Mouse (Mus musculus) liver, adult (tissue): ENCODE data around the gene Nrd1.

Experiments used
- GATA4 ChIP-seq: IDR thresholded peaks from 2 replicates; pipeline ENCODE4 v1.6.1; 2014; ENCODE audit warnings: mild to moderate bottlenecking, low read length; ENCODE audit not compliant: insufficient replicate concordance

Nrd1 gene

DNA sequence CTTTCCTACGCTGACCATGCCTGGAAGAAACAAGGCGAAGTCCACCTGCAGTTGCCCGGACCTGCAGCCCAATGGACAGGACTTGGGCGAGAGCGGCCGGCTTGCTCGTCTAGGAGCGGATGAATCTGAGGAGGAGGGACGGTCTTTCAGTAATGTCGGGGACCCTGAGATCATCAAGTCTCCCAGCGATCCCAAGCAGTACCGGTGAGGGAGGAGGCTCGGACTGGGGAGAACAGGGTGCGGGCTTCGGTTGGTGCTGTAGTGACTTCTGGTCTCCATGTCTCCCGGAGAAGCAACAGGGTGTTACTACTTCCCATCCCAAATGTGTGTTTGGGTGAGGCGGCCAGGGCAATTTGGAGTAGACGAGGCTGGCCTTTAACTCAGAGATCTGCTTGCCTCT lies 506 bp downstream of the Nrd1 start:
- no peak for TF ChIP-seq GATA4

DNA sequence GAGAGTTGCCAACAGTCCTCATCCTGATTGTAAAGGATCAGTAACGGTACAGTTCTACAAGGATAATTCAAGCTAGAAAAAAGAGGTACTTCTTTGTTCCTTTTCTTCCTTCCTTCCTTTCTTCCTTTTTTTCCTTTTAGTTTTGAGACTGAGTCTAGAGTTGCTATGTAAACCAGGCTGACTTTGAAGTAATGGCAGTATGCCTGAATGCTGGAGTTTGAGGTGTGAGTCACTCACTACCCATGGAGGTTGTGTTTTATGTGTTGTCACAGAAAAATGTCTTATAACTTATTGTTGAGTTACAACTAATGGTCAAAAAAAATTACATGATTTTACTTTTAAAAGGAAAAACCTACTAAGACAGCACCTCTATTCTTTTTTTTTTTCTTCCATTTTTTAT lies 7.6 kb downstream of the Nrd1 start:
- no peak for TF ChIP-seq GATA4

- no peak for TF ChIP-seq GATA4
These were observed 13.6 kb downstream of the Nrd1 start for GRCm38 (mm10) chr4:109014091-109014490.

- no peak for TF ChIP-seq GATA4
These were observed 17.0 kb downstream of the Nrd1 start for GRCm38 (mm10) chr4:109017441-109017840.

GRCm38 (mm10) chr4:109019301-109019700 lies 18.8 kb downstream of the Nrd1 start:
- no peak for TF ChIP-seq GATA4

DNA sequence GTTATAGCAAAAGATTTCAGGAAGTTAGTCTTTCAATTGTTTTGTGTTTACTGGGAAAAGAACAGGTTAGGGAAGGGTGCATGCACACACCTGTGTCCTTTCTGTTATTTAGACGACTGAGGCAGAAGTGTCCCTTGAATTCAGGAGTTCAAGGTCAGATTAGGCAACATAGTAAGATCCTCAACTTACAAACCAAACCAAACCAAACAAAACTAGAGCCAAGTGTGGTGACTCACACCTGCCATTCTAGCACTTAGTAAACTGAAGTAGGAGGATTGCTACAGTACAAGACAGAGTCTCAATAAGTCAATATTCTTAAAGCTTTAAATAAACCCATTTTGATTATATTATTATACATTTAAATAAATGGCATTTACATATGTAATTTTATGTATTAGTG lies 21.5 kb downstream of the Nrd1 start:
- no peak for TF ChIP-seq GATA4

DNA sequence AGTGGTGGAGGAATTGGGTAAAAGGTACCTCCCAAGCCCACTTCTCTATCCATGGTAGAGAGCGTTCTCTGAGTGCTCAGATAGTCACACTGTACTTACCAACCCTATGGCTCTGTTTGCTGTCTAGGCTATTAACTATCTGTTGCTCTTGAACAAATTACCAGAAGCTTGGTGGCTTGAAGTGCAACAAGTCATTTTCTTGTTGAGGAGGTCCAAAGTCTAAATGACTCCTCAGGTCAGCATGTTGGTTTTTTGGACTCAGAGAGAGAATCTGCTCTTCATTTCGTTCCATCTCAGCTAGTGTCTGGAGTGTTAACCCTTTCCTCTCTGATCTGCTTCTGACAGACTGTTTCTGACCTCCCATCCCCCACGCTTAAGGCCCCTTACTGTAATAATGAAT lies 24.6 kb downstream of the Nrd1 start:
- no peak for TF ChIP-seq GATA4

DNA sequence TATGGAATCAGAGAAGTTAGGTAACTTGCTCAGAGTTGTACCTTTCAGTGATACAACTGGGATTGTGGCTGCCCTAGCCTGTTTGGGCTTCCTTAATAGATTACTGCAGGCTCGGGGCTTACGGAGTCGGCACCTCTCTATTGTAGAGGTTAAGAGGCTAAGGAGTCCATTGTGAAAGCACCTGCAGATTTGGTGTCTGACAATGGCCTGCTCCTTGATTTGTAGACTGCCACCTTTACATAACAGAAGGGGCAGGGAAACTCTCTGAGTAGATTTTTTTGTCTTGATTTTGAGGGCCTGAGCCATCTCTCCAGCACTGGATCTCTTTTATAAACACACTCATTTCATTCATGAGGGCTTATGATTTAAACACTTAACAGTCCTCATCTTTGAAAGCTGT lies 26.1 kb downstream of the Nrd1 start:
- no peak for TF ChIP-seq GATA4

GRCm38 (mm10) chr4:109029857-109030256 lies 29.4 kb downstream of the Nrd1 start:
- TF ChIP-seq GATA4, result no peak

- TF ChIP-seq GATA4, result no peak
These were observed 29.8 kb downstream of the Nrd1 start for GRCm38 (mm10) chr4:109030266-109030665.

DNA sequence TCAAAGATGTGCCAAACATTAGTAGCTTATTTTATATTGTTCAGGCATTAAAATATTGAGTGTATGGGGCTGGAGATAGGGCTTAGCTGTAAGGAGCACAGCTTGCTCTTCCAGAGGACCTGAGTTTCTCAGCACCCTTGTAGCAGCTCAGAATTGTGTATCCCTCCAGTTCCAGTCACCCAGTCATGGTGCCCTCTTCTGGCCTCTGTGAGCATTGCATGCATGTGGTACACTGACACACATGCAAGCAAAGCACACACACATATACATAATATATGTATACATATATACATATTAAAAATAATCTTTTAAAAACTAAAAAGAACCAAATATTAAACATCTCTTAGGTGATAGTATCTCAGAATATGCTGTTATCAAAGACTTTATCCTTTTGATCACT lies 35.9 kb downstream of the Nrd1 start:
- TF ChIP-seq GATA4, result no peak

DNA sequence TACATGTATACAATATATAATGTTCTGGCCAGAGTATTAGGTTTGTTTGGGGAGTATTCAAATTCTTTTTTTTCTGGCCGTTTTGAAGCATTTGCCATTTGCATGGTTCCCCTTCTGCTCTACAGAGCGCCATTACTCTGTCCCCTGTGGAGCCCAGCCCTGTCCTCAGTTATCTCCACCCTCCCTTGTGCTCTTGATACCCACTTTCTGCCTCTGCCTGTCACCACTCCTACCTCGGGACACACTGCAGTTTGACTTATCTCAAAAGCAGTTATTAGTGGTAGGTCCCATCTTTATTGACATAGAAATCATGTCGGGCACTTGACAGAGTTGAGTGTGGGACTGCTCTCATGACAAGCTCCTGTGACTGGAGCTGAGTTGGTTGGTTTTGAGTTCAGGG lies 42.3 kb downstream of the Nrd1 start:
- no peak for TF ChIP-seq GATA4

GRCm38 (mm10) chr4:109043294-109043693 lies 42.8 kb downstream of the Nrd1 start:
- no peak for TF ChIP-seq GATA4

- TF ChIP-seq GATA4, result no peak
These were observed 43.3 kb downstream of the Nrd1 start for GRCm38 (mm10) chr4:109043756-109044155.

DNA sequence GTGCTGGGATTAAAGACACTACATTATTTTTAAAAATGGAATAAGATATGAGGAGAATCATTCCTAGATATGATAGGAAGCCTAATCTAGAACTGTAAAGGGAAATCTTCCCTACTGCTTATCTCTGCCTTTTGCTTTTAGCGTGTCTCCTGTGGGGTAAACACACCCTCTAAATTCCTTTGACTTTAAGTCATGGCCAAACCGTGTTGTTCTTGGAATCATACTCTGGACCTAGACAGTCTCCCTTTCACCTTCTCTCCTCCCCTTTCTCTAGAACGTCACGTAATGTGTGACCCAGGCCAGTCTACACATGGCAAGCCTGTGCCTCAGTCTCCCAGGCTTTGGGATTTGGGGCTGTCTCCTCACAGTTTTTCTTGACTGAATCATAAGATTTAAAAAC lies 47.8 kb downstream of the Nrd1 start:
- no peak for TF ChIP-seq GATA4

DNA sequence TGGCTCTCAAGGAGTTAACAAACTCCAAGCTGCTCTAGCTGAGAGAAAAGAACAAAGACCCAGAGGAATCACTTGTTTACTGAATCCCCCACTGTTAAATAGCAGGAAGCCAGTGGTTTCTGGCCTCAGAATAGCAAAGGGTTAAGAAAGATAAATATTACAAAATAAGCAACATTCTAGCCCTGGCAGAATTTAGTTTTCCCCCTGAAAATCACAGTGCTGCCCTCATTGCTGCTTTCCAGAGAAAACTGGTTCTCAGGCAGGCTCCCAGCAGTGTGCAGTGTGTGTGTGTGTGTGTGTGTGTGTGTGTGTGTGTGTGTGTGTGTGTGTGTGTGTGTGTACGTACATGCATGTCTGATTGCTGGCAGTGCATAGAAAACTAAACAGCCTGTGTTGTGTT lies 51.8 kb downstream of the Nrd1 start:
- no peak for TF ChIP-seq GATA4

GRCm38 (mm10) chr4:109054003-109054402 lies 53.5 kb downstream of the Nrd1 start:
- TF ChIP-seq GATA4, result no peak

GRCm38 (mm10) chr4:109056351-109056750 lies 55.9 kb downstream of the Nrd1 start:
- no peak for TF ChIP-seq GATA4

GRCm38 (mm10) chr4:109057640-109058039 lies 57.2 kb downstream of the Nrd1 start:
- TF ChIP-seq GATA4, result no peak

DNA sequence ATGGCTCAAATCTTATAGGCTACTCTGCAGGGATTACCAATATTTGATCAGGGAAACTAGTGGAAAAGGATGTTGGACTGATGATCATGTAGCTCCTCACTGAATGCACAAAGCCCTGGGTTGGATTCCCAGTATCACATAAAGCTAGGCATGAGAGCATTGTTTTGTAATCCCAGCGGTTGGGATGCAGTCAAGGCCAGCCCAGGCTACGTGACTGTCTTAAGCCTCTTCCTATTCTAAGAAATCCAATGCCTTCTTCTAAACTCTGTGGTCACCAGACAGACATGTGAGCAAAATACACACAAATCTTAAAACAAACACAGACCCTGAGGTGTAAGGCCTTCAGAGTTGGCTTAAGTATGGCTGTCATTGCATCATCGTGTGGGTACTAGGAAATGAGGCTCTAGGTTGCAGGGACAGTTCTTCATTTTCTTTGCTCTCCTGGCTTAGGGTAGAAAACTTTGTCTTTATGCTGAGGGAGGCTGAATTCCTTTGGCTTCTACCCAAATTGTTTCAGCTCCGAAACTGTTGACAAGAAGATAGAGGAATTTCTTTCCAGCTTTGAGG lies 58.9 kb downstream of the Nrd1 start:
- TF ChIP-seq GATA4, result no peak
